In the genomic region with DNA sequence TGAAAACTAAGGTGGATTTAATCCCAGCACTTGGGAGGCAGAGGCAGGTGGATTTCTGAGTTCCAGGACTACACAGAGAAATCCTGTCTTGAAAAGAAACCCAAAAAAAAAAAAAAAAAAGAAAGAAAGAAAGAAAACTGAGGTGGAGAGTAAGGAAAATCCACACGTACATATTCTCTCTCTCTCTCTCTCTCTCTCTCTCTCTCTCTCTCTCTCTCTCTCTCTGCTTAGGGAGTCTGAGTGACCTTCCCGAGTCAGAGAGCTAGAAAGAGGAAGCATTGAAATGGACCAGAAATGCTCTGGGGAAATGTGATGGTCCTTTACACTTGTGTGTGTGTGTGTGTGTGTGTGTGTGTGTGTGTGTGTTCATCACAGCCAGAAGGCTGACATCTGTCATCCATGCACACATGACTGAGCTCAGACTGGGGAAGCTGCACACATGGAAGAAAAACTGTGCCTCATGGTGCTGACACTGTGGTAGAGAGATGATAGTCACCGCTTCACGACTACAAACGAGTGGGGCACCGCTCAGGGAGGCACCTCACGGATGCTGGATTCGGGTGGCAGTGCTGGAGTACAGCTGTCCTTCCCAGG, we compare ENCODE assay signal across 18 mouse cellular contexts. TPM values are rescaled to one million over a fixed set of nuclear protein-coding genes. Genes with fewer than 3 reads are reported as not detected.
DNase-seq lines count a peak whose midpoint lies in the region; ATAC-seq and TF ChIP-seq lines count a peak whose summit lies in the region.
"Had no signal": no experiment of that assay in that cellular context is flagged by ENCODE, and none has a peak within 500 bp of the region (broad histone marks: within the 10 kb centered on the region; RNA-seq: fewer than 3 reads in every experiment).

No protein-coding gene starts in this region.

- peak; percentile 44 for DNase-seq in 416B (ENCODE audit: low read depth)
- peak; percentile 66 for DNase-seq in CH12.LX (ENCODE audit: extremely low read depth)
- DNase-seq in liver, embryonic 11.5 days (ENCODE audit: low spot score), result no peak
- DNase-seq in thymus, postnatal 14 days, result no peak
- no peak for DNase-seq in right cerebral cortex, postnatal 10 days (ENCODE audit: low spot score in 2 of 2)
- DNase-seq: cerebellum, postnatal 36 days; gastrocnemius, postnatal 14 days; kidney, postnatal 14 days; layer of hippocampus, adult 9-11 months; spleen, adult 18-20 months had no signal

- H3K4me1 ChIP-seq in CH12.LX (ENCODE audit: control insufficient read depth in 1 of 2, insufficient read depth in 2 of 2), result peaks cover 27 to 63% of the 10 kb centered on the region in 2 experiments
- peaks cover 46% of the 10 kb centered on the region for H3K4me1 ChIP-seq in liver, embryonic 11.5 days (replicated peaks; ENCODE audit: control insufficient read depth, insufficient read depth, low read length)
- peaks cover 79% of the 10 kb centered on the region for H3K4me1 ChIP-seq in megakaryocyte, embryonic 14.5 days
- no peaks in the 10 kb centered on the region for H3K4me1 ChIP-seq in hindbrain, embryonic 12.5 days
- H3K4me1 ChIP-seq: embryonic facial prominence, embryonic 12.5 days; limb, embryonic 15.5 days; midbrain, embryonic 15.5 days; neural tube, embryonic 12.5 days had no signal

- H3K4me3 ChIP-seq in CH12.LX (replicated peaks in 1 of 3; ENCODE audit: low read depth in 2 of 3, low read length in 2 of 3, poor library complexity in 1 of 3), result peak overlapping the region in 1 of 3 experiments; percentile 0
- H3K4me3 ChIP-seq in liver, embryonic 11.5 days (ENCODE audit: low read depth, low read length), result no peak overlapping the region
- peak overlapping the region; percentile 59 for H3K4me3 ChIP-seq in megakaryocyte, embryonic 14.5 days (replicated peaks)
- no peak overlapping the region for H3K4me3 ChIP-seq in hindbrain, embryonic 12.5 days
- H3K4me3 ChIP-seq: embryonic facial prominence, embryonic 12.5 days; limb, embryonic 15.5 days; midbrain, embryonic 15.5 days; neural tube, embryonic 12.5 days had no signal

- 0 out of 2 replicates have a peak overlapping the region, but pooled peaks have one; percentile 33 for H3K4me2 ChIP-seq in CH12.LX (ENCODE audit: insufficient read depth, low read depth, poor library complexity, severe bottlenecking)
- H3K4me2 ChIP-seq in liver, embryonic 11.5 days, result no peak overlapping the region
- H3K4me2 ChIP-seq in hindbrain, embryonic 12.5 days (replicated peaks), result no peak overlapping the region
- H3K4me2 ChIP-seq: embryonic facial prominence, embryonic 12.5 days; limb, embryonic 15.5 days; midbrain, embryonic 15.5 days; neural tube, embryonic 12.5 days had no signal

- dilution Hi-C loops in CH12.LX (cut with MboI; ENCODE audit: extremely low pct_ligation_motif_present, extremely low pct_unique_long_range_greater_than_20kb, low sequenced_read_pairs), result no loop called here

- no peak for ATAC-seq in liver, embryonic 11.5 days (replicated peaks; ENCODE audit: low FRiP score)
- ATAC-seq in hindbrain, embryonic 12.5 days (ENCODE audit: low FRiP score), result no peak
- ATAC-seq: activated CD4-positive, CD25-positive, alpha-beta regulatory T cell, adult 4 months; intestine, postnatal 0 days; midbrain, embryonic 15.5 days had no signal

- H3K9me3 ChIP-seq in CH12.LX (replicated peaks; ENCODE audit: low read length), result peaks cover 3% of the 10 kb centered on the region
- no peaks in the 10 kb centered on the region for H3K9me3 ChIP-seq in liver, embryonic 11.5 days (ENCODE audit: control insufficient read depth, low read length)
- H3K9me3 ChIP-seq in megakaryocyte, embryonic 14.5 days, result no peaks in the 10 kb centered on the region
- no peaks in the 10 kb centered on the region for H3K9me3 ChIP-seq in hindbrain, embryonic 12.5 days (replicated peaks)
- H3K9me3 ChIP-seq: embryonic facial prominence, embryonic 12.5 days; limb, embryonic 15.5 days; midbrain, embryonic 15.5 days; neural tube, embryonic 12.5 days had no signal

- 69% methylated on average over 8 of the region's 8 CpGs for WGBS in liver, embryonic 11.5 days
- WGBS in hindbrain, embryonic 12.5 days, result 81% methylated on average over 8 of the region's 8 CpGs

- TF ChIP-seq CTCF in CH12.LX (conservative IDR thresholded peaks at IDR 0.05 in 1 of 2, IDR thresholded peaks at IDR 0.05 in 1 of 2; ENCODE audit: low read depth in 2 of 2, low read length in 2 of 2), result no peak

- peak; percentile 37; the same call in 1 of the 2 replicates for TF ChIP-seq EP300 in CH12.LX (IDR thresholded peaks at IDR 0.05; ENCODE audit: low read length)

- no peak for TF ChIP-seq POLR2A in CH12.LX (IDR thresholded peaks at IDR 0.05; ENCODE audit: low read depth, low read length)

- no peak for TF ChIP-seq RAD21 in CH12.LX (IDR thresholded peaks at IDR 0.05; ENCODE audit: low read depth, low read length)

- no peaks in the 10 kb centered on the region for H3K27me3 ChIP-seq in CH12.LX (replicated peaks)
- H3K27me3 ChIP-seq in liver, embryonic 11.5 days (replicated peaks; ENCODE audit: control insufficient read depth, insufficient read depth, low read length), result no peaks in the 10 kb centered on the region
- no peaks in the 10 kb centered on the region for H3K27me3 ChIP-seq in megakaryocyte, embryonic 14.5 days (replicated peaks)
- no peaks in the 10 kb centered on the region for H3K27me3 ChIP-seq in hindbrain, embryonic 12.5 days
- H3K27me3 ChIP-seq: embryonic facial prominence, embryonic 12.5 days; limb, embryonic 15.5 days; midbrain, embryonic 15.5 days; neural tube, embryonic 12.5 days had no signal

- H3K79me2 ChIP-seq in CH12.LX (replicated peaks; ENCODE audit: control insufficient read depth, extremely low read depth, insufficient read depth, poor library complexity, severe bottlenecking), result no peaks in the 10 kb centered on the region

- no peak overlapping the region for H3K9ac ChIP-seq in CH12.LX (ENCODE audit: insufficient read depth, low read depth)
- H3K9ac ChIP-seq in liver, embryonic 11.5 days (ENCODE audit: low read depth, low read length), result no peak overlapping the region; the same call in 1 of the 2 replicates
- no peak overlapping the region for H3K9ac ChIP-seq in hindbrain, embryonic 12.5 days
- H3K9ac ChIP-seq: embryonic facial prominence, embryonic 12.5 days; limb, embryonic 15.5 days; midbrain, embryonic 15.5 days; neural tube, embryonic 12.5 days had no signal

- in situ Hi-C loops in CH12.LX (cut with MboI; ENCODE audit: low pct_ligation_motif_present, low pct_unique_long_range_greater_than_20kb, low sequenced_read_pairs), result no loop called here

- H3K27ac ChIP-seq in CH12.LX (ENCODE audit: insufficient read depth, low read depth), result peak overlapping the region; percentile 22
- peak overlapping the region; percentile 76; the same call in 1 of the 2 replicates for H3K27ac ChIP-seq in liver, embryonic 11.5 days (ENCODE audit: low read depth, low read length)
- no peak overlapping the region for H3K27ac ChIP-seq in hindbrain, embryonic 12.5 days
- H3K27ac ChIP-seq: embryonic facial prominence, embryonic 12.5 days; limb, embryonic 15.5 days; midbrain, embryonic 15.5 days; neural tube, embryonic 12.5 days had no signal

- H3K36me3 ChIP-seq in CH12.LX (replicated peaks in 1 of 2; ENCODE audit: control insufficient read depth in 1 of 2, insufficient read depth in 1 of 2, low read length in 1 of 2), result no peaks in the 10 kb centered on the region
- no peaks in the 10 kb centered on the region for H3K36me3 ChIP-seq in liver, embryonic 11.5 days (ENCODE audit: control insufficient read depth, insufficient read depth, low read length)
- H3K36me3 ChIP-seq in megakaryocyte, embryonic 14.5 days (replicated peaks; ENCODE audit: low read length), result no peaks in the 10 kb centered on the region
- no peaks in the 10 kb centered on the region for H3K36me3 ChIP-seq in hindbrain, embryonic 12.5 days
- H3K36me3 ChIP-seq: embryonic facial prominence, embryonic 12.5 days; limb, embryonic 15.5 days; midbrain, embryonic 15.5 days; neural tube, embryonic 12.5 days had no signal

TF ChIP-seq in CH12.LX, 34 proteins besides CTCF, POLR2A, EP300 and RAD21:
- no peak for TF ChIP-seq HCFC1 (IDR thresholded peaks at IDR 0.05; ENCODE audit: low read depth, low read length)
- TF ChIP-seq SMC3 (IDR thresholded peaks at IDR 0.05; ENCODE audit: low read depth, low read length), result no peak; the same call in 1 of the 2 replicates
- TF ChIP-seq SIN3A (IDR thresholded peaks at IDR 0.05; ENCODE audit: low read length), result peak; percentile 45; the same call in 1 of the 2 replicates
- TF ChIP-seq ETS1 (conservative IDR thresholded peaks at IDR 0.05; ENCODE audit: low read depth, low read length), result peak; percentile 16
- TF ChIP-seq USF1 (IDR thresholded peaks at IDR 0.05; ENCODE audit: low read depth, low read length), result no peak
- TF ChIP-seq NELFE (IDR thresholded peaks at IDR 0.05; ENCODE audit: low read depth, low read length), result no peak
- TF ChIP-seq MXI1 (IDR thresholded peaks at IDR 0.05; ENCODE audit: low read depth, low read length), result peak; percentile 82; the same call in 1 of the 2 replicates
- TF ChIP-seq BHLHE40 (IDR thresholded peaks at IDR 0.05; ENCODE audit: low read depth, low read length), result peak; percentile 41; the same call in 1 of the 2 replicates
- TF ChIP-seq MAX (IDR thresholded peaks at IDR 0.05; ENCODE audit: low read length), result peak; percentile 64
- TF ChIP-seq TCF12 (IDR thresholded peaks at IDR 0.05; ENCODE audit: low read depth, low read length), result peak; percentile 32; the same call in 1 of the 2 replicates
- TF ChIP-seq IRF4 (IDR thresholded peaks at IDR 0.05; ENCODE audit: low read depth, low read length), result peak; percentile 35; the same call in 1 of the 2 replicates
- TF ChIP-seq JUND (conservative IDR thresholded peaks at IDR 0.05; ENCODE audit: low read depth, low read length), result peak; percentile 62; the same call in 1 of the 2 replicates
- no peak for TF ChIP-seq KAT2A (IDR thresholded peaks at IDR 0.05; ENCODE audit: insufficient replicate concordance, low read length)
- TF ChIP-seq MYC (IDR thresholded peaks at IDR 0.05; ENCODE audit: low read depth, low read length), result peak; percentile 82
- no peak for TF ChIP-seq UBTF (IDR thresholded peaks at IDR 0.05; ENCODE audit: low read depth, low read length)

RNA-seq across cellular contexts. Expression of a gene that starts 40.0 kb away (rescaled TPM):
- total RNA-seq in CH12.LX (2012; rRNA removed) (49.1 and 53.9 TPM in 2 replicates), CH12.LX (2014; rRNA removed) (50.1 and 51.0 TPM in 2 replicates)
- polyA plus RNA-seq in CH12.LX (2012; ENCODE audit: insufficient read length, low read depth), result 50.9 and 56.5 TPM in 2 replicates
- polyA plus RNA-seq in liver, embryonic 11.5 days (2014; fragmentation: Nextera tagmentation; extraction: Ambion mirVana), result 58.7 and 63.6 TPM in 2 replicates
- 34.3 and 77.6 TPM in 2 replicates for polyA plus RNA-seq in megakaryocyte, embryonic 14.5 days (2012; ENCODE audit: insufficient read depth, low replicate concordance)
- 44.6 and 46.8 TPM in 2 replicates for polyA plus RNA-seq in hindbrain, embryonic 12.5 days (2016; fragmentation: Nextera tagmentation; extraction: Ambion mirVana)

Comparison
In these comparisons a context has a peak if more than half of its experiments do, and no peak if none do; other contexts are left out.
1. DNase-seq: peak in 416B (single experiment) and CH12.LX (single experiment); none in liver, embryonic 11.5 days (single experiment), thymus, postnatal 14 days (single experiment) and right cerebral cortex, postnatal 10 days (0 of 2).